Mouse (Mus musculus): Measurements from ENCODE around the gene Vmac. TPM values are rescaled to one million over a fixed set of nuclear protein-coding genes. Genes with fewer than 3 reads are reported as not detected.

Gene Vmac
- total and polyA plus RNA-seq, 3 experiments = 2.6 to 8.0 TPM; not detected in 1

- H3K9ac ChIP-seq (ENCODE audit: control insufficient read depth, low read depth, low read length, poor library complexity, severe bottlenecking) = peak overlapping the region; percentile 99
- no peaks in the 10 kb centered on the region for H3K9me3 ChIP-seq (replicated peaks; ENCODE audit: insufficient read depth, low read length)
- no peaks in the 10 kb centered on the region for H3K27me3 ChIP-seq (ENCODE audit: control insufficient read depth in 1 of 2, insufficient read depth in 2 of 2, low read length in 2 of 2)
- peaks cover 3 to 17% of the 10 kb centered on the region in 2 experiments; a peak in 2 of 4 replicates for H3K4me1 ChIP-seq (ENCODE audit: control insufficient read depth in 1 of 2, insufficient read depth in 2 of 2, low read length in 2 of 2)
- no peak for TF ChIP-seq GATA1 (IDR thresholded peaks at IDR 0.05; ENCODE audit: low read depth, low read length)
- TF ChIP-seq POLR2AphosphoS2 (IDR thresholded peaks at IDR 0.05; ENCODE audit: low read length) = no peak
- TF ChIP-seq TBP (IDR thresholded peaks at IDR 0.05; ENCODE audit: low read depth, low read length) = 0 out of 2 replicates have a peak, but pooled peaks have one; percentile 10
- no peak for TF ChIP-seq RAD21 (IDR thresholded peaks at IDR 0.05; ENCODE audit: low read depth, low read length)
- no peak for TF ChIP-seq RCOR1 (IDR thresholded peaks at IDR 0.05; ENCODE audit: low read depth, low read length)
- peak; percentile 49 for TF ChIP-seq SIN3A (IDR thresholded peaks at IDR 0.05; ENCODE audit: low read length)
- peak; percentile 49; the same call in 1 of the 2 replicates for TF ChIP-seq CHD1 (IDR thresholded peaks at IDR 0.05; ENCODE audit: low read depth, low read length)
- TF ChIP-seq ZNF384 (IDR thresholded peaks at IDR 0.05; ENCODE audit: low read depth, low read length) = no peak
- TF ChIP-seq KAT2A (conservative IDR thresholded peaks at IDR 0.05; ENCODE audit: low read depth, low read length) = no peak
- no peak for TF ChIP-seq ZKSCAN1 (IDR thresholded peaks at IDR 0.05; ENCODE audit: low read depth, low read length)
- TF ChIP-seq ZMIZ1 (IDR thresholded peaks at IDR 0.05; ENCODE audit: low read depth, low read length) = peak; percentile 4; the same call in 1 of the 2 replicates
- no peak for TF ChIP-seq JUND (IDR thresholded peaks at IDR 0.05; ENCODE audit: low read depth, low read length)
- TF ChIP-seq TCF12 (IDR thresholded peaks at IDR 0.05; ENCODE audit: low read depth, low read length) = no peak
- TF ChIP-seq MXI1 (IDR thresholded peaks at IDR 0.05; ENCODE audit: low read depth, low read length) = peak; percentile 46; the same call in 1 of the 2 replicates
- no peak for TF ChIP-seq ZC3H11A (IDR thresholded peaks at IDR 0.05; ENCODE audit: low read depth, low read length)
- TF ChIP-seq CHD2 (IDR thresholded peaks at IDR 0.05; ENCODE audit: low read length) = no peak
- TF ChIP-seq UBTF (IDR thresholded peaks at IDR 0.05; ENCODE audit: borderline replicate concordance, insufficient read depth, low read depth, low read length) = no peak
- TF ChIP-seq USF2 (IDR thresholded peaks at IDR 0.05; ENCODE audit: borderline replicate concordance in 1 of 2, insufficient read depth in 1 of 2, low read depth in 1 of 2, low read length in 2 of 2) = no peak
- TF ChIP-seq HCFC1 (IDR thresholded peaks at IDR 0.05; ENCODE audit: low read depth, low read length) = 0 out of 2 replicates have a peak, but pooled peaks have one; percentile 10
- peaks cover 55% of the 10 kb centered on the region for H3K79me2 ChIP-seq (ENCODE audit: control insufficient read depth, insufficient read depth, low read length, poor library complexity)
- H3K4me3 ChIP-seq (ENCODE audit: control insufficient read depth in 1 of 2, insufficient read depth in 1 of 2, low read depth in 2 of 2, low read length in 2 of 2) = peak overlapping the region; percentile 92 to 96
- peaks cover 13 to 21% of the 10 kb centered on the region in 2 experiments for H3K36me3 ChIP-seq (ENCODE audit: control insufficient read depth in 1 of 2, insufficient read depth in 2 of 2, low read length in 2 of 2)
- DNase-seq (ENCODE audit: low read depth, low spot score) = peak; percentile 52
- peak overlapping the region; percentile 59 for H3K27ac ChIP-seq (ENCODE audit: control insufficient read depth, low read depth, low read length)
These were observed 44.0 kb downstream of the Vmac start for GRCm38 (mm10) chr17:56673647-56674416.
